Mouse (Mus musculus) macrophage (primary cell): Measurements from ENCODE around the gene Arhgef28. TPM values are rescaled to one million over a fixed set of nuclear protein-coding genes. Genes with fewer than 3 reads are reported as not detected.

Experiments used
- H3K27ac ChIP-seq: fragments of 350-480 bp; formaldehyde crosslinking; 2 replicates; pipeline ENCODE4 v1.9.0; 2021
- H3K36me3 ChIP-seq: fragments of 350-480 bp; formaldehyde crosslinking; 2 replicates; pipeline ENCODE4 v1.9.0; 2021; ENCODE audit errors: inconsistent target
- H3K4me3 ChIP-seq: fragments of 350-480 bp; formaldehyde crosslinking; 2 replicates; pipeline ENCODE4 v1.9.0; 2021; ENCODE audit errors: inconsistent target
- H3K79me2 ChIP-seq: fragments of 350-480 bp; formaldehyde crosslinking; 2 replicates; pipeline ENCODE4 v1.9.0; 2021; ENCODE audit errors: inconsistent target
- WGBS: methylation state at CpG from one replicate; pipeline ENCODE4 v1.1.7; 2026; ENCODE audit warnings: inconsistent platforms; ENCODE audit not compliant: missing documents; 5-methylcytosine and 5-hydroxymethylcytosine counted together
- polyA plus RNA-seq: library from polyadenylated mRNA; stranded (reverse); fragments of 250-400 nt; gene quantifications from 3 replicates; pipeline ENCODE4 v1.2.4, GENCODE M21; 2018; ENCODE audit warnings: inconsistent platforms

Gene Arhgef28
- polyA plus RNA-seq, 1 experiment from 2014 or later, result not detected

DNA sequence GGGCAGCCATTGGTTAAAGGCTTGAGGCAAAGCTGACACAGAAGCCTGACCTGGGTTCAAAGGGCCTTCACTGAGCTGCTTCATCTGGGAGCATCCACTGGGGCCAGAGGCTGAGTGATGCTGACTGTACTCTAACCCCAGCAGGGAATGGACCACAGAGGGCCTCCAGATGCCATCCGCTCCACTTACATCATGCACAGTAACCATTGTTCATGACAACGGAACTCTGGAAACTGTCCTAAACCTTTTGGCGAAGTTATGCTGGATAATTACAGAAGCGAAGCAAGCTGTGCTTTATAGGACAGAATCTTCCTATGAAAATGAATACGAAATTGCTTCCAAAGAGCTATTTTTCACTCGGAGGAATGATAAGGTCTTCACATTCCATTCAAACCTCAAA, 219.5 kb downstream of the Arhgef28 start:
- H3K27ac ChIP-seq, result no peak overlapping the region
- 96% methylated on average over 6 of the region's 6 CpGs for WGBS

DNA sequence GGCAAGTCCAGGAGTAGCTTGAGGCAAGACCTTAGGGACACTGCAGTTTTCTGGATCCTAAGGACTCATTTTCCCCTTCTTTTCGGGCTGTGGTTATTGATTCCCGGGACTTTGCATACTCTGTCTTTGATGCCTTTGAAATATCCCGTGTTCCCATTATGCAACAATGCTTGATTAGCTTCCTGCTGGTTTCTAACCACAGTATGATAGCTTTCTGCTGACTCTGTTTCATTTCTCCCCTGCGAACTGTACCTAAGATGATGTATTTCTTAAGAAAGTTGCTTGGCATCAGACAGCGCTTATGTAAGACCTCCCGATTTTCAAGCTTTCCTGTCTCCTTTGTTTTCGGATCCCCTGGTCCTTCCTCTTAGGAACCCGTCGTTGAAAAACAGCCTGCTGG, 229.1 kb downstream of the Arhgef28 start:
- Histone ChIP-seq H3K4me3 (no peak overlapping the region), H3K36me3 (no peaks in the 10 kb centered on the region), H3K79me2 (no peaks in the 10 kb centered on the region), H3K27ac (no peak overlapping the region)
- 15% methylated on average over 9 of the region's 9 CpGs for WGBS

More for the DNA sequence above, 219.5 kb downstream of the Arhgef28 start:
- H3K4me3 ChIP-seq, result no peak overlapping the region
- no peaks in the 10 kb centered on the region for H3K79me2 ChIP-seq
- H3K36me3 ChIP-seq, result no peaks in the 10 kb centered on the region

DNA sequence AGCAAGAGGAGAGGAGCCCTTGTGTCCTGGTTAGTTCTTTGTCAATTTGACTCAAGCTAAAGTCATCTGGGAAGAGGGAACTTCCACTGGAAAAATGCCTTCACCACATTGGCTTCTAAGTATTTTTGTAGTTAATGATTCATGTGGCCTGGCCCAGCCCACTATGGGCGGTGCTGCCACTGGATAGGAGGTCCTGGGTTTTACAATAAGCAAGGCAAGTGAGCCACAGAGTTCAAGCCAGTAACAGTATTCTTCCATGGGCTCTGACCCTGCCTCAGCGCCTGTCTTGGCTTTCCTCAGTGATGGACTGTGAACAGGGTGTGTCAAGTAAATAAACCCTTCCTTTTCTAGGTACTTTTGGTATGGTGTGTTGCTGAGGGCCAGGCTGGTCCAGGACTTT, 229.6 kb downstream of the Arhgef28 start:
- WGBS, result 86% methylated on average over 2 of the region's 2 CpGs
- Histone ChIP-seq H3K4me3 (no peak overlapping the region), H3K36me3 (no peaks in the 10 kb centered on the region), H3K27ac (no peak overlapping the region), H3K79me2 (no peaks in the 10 kb centered on the region)

DNA sequence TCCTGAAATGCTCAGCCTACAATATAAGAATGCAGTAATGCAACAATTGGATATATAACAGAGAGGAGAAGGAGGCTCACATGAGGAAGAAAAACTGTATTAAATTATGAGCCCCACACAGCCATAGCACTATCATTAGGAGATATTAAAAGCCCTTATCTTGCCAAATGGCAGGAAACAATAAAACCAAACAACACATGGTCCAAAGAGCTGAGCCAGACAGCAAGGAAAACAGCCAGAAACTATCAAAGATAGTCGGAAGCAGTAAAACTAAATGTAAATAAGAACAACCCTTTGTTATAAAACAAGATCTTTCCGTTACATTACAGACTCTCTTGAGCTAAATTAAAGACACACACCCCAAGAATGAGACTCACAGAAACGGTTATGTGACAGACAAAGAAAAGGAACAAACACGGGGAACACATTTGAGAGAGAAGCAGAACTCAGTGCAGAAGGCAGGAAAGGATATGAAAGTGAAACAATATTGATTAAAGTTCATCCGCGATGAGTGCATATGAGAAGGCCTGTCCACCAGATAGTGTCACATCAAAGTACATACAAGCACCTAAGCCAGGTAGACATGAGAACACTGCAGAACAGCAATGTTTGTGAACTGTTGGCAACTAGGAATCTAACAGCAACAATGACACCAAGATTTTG, 231.6 kb downstream of the Arhgef28 start:
- Histone ChIP-seq H3K36me3 (no peaks in the 10 kb centered on the region), H3K27ac (no peak overlapping the region), H3K79me2 (no peaks in the 10 kb centered on the region), H3K4me3 (no peak overlapping the region)
- 4% methylated on average over 6 of the region's 6 CpGs for WGBS

DNA sequence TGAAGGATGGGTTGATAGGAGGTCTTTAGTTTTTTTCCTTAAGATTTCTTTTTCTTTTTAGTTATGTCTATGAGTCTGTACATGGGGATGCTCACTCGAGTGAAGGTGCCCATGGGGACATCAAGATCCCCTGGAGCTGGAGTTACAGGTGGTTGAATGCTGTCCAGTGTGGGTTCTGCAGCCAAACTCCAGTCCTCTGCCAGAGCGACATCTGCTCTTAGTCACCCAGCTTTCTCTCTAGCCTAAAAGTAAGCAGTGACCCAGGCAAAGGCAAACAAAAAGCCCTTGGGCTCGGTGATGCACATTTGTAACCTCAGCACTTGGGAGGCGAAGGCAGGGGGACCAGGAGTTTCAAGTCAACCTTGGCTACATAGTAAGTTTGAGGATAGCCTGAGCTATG, 232.3 kb downstream of the Arhgef28 start:
- H3K79me2 ChIP-seq, result no peaks in the 10 kb centered on the region
- WGBS, result 98% methylated on average over 4 of the region's 4 CpGs
- H3K36me3 ChIP-seq, result no peaks in the 10 kb centered on the region
- no peak overlapping the region for H3K27ac ChIP-seq
- H3K4me3 ChIP-seq, result no peak overlapping the region

DNA sequence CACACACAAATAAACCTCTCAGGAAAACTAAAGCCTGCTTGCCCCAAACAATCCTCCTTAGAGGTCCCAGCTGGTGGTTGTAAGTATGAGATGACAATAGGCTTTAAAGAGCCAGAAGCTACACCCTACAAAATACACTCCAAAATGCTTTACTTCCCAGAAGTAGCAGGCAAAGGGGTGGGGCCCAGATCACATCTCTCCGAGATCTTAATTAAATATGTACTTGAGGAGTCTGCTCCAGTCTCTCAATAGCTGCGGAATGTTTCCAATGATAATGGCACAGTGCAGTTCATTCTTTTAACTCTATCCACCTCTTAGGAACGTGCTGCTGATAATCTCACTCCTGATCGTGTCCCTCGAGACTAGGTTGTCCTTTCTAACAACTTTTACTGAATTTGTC, 240.2 kb downstream of the Arhgef28 start:
- Histone ChIP-seq H3K4me3 (no peak overlapping the region), H3K36me3 (no peaks in the 10 kb centered on the region)
- 96% methylated on average over 5 of the region's 5 CpGs for WGBS

DNA sequence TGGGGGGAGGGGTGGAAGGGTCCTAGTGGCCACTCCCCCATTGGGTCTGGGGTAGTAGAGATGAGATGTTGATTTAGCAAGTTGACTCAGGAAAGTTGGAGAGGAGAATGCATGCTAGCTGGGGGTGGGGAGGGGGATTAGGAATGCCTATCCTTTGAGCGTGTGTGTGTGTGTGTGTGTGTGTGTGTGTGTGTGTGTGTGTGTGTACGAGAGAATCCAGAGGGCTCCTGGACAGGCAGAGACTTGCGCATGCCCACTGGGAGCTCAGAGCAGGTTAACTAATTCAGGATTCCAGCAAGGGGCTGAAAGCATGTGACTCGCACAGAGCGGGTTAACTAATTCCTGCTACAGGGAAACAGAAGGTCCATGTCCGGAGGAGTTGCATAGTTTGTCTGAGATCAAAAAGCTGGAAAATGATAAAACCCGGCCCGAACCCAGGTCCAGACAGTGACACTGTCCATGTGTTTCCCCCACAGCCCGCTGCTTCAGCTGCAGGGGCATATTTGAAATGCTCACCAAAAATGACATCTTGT, 241.3 kb downstream of the Arhgef28 start:
- WGBS, result 88% methylated on average over 9 of the region's 9 CpGs
- Histone ChIP-seq H3K36me3 (no peaks in the 10 kb centered on the region), H3K4me3 (no peak overlapping the region), H3K79me2 (no peaks in the 10 kb centered on the region), H3K27ac (no peak overlapping the region)

More for the DNA sequence above, 240.2 kb downstream of the Arhgef28 start:
- Histone ChIP-seq H3K27ac (no peak overlapping the region), H3K79me2 (no peaks in the 10 kb centered on the region)

DNA sequence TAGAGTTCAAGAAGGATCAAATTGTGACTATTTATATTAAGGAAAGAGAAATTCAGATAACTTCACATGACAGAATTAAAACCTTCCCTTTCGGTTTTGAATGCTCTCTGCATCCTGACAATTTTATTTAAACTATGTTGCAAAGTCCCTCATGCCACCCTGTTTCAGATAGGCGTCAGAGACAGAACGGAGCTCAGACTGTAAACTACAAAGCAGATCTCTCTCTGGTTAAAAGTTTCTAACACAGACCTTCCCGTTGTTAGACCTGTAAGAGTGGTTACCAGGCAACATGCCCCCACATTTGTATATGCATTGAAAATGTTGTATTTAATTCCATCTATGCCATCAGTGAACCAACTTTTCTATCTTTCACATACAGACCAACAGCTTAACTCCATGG, 246.1 kb downstream of the Arhgef28 start:
- H3K36me3 ChIP-seq, result no peaks in the 10 kb centered on the region
- 96% methylated on average over 3 of the region's 4 CpGs for WGBS

DNA sequence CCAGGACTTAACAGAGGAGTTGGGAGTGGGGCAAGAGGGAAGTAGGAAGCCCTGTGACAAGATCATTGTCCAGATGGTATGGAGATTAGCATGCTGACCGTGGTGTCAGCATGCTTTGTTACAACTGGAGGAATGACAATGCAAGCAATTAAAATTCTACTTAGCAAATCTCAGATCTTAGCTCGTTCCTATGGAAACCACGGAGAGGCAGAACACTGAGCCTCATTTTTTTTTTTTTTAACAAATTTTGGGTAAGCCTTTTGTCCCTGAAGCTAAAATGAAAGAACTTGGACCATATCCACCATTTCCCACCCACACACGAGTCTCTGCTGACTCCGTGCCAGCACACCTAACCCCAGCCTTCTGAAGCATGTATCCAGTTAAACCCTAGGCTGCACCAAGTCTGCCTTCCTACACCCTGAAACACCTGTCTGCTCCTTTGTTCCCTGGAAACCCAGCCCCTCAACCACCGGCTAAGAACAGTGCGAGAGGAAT, 246.8 kb downstream of the Arhgef28 start:
- H3K36me3 ChIP-seq, result no peaks in the 10 kb centered on the region
- 49% methylated on average over 7 of the region's 7 CpGs for WGBS

More for the DNA sequence above, 246.1 kb downstream of the Arhgef28 start:
- Histone ChIP-seq H3K4me3 (no peak overlapping the region), H3K27ac (no peak overlapping the region), H3K79me2 (no peaks in the 10 kb centered on the region)

DNA sequence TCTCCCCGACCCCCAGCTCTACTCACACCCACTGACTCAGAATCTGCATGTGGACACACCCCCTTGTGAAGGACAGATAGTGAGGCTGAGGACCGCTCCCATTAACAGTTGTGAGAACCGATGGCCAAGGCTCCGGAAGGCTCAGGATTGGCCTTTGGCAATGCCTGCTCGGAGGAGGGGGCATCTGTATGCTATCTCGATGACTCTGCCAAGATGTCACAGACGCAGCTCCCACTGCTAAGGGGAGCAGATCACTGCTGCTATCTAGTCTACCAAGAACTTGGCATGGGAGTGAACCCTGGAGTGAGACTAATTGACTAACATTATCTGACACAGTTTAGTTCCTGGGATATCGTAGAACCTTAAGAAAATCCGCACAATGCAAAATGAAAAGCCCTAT, 250.5 kb downstream of the Arhgef28 start:
- WGBS, result 93% methylated on average over 9 of the region's 9 CpGs

More for the DNA sequence above, 246.8 kb downstream of the Arhgef28 start:
- no peak overlapping the region for H3K27ac ChIP-seq
- no peak overlapping the region for H3K4me3 ChIP-seq
- no peaks in the 10 kb centered on the region for H3K79me2 ChIP-seq

DNA sequence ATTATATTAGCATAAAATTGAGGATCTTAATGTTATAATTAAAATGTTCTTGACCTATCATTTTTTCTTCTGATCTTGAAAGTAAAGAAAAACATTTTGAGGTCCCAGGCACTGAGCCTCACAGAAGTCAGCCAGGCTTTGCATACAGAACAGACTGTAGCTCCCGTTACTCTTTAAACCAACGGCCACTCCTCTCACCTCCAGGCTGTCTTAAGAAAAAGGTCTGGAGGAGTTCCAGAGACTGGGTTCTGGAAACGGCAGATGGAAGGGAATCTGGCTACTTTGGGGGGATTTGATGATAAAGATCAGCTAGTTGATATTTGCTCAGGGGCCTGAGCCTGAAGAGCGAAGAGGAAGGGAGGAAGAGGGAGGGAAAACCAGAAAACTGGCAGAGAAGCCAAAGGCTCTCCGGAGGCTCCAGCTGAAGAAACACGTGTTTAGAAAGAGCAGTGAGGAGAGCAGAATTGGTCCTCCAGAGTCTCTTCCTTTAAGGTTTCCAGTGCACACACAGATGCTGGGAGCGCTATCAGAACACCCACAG, 251.2 kb downstream of the Arhgef28 start:
- WGBS, result 74% methylated on average over 7 of the region's 7 CpGs
- Histone ChIP-seq H3K4me3 (no peak overlapping the region), H3K36me3 (no peaks in the 10 kb centered on the region), H3K27ac (no peak overlapping the region), H3K79me2 (no peaks in the 10 kb centered on the region)

More for the DNA sequence above, 250.5 kb downstream of the Arhgef28 start:
- Histone ChIP-seq H3K27ac (no peak overlapping the region), H3K4me3 (no peak overlapping the region), H3K36me3 (no peaks in the 10 kb centered on the region), H3K79me2 (no peaks in the 10 kb centered on the region)

DNA sequence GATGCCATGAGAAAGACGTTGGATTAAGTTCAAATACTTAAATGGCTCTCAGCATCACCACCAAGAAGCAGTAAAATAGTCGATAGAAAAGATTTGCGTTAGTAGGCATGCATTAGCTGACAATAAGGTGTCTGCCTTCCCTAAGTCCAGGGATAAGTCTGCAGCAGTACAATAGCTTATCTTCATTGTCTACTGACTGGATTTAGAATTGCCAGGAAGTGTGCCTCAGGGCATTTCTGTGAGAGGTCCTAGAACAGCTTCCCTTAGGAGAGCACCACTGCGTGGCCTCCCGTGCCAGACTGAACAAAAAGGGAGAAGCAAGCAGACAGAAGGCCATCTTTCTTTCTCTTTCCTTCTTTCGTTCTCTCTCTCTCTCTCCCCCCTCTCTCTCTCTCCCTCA, 252.2 kb downstream of the Arhgef28 start:
- no peak overlapping the region for H3K27ac ChIP-seq
- WGBS, result 83% methylated on average over 5 of the region's 6 CpGs
- H3K36me3 ChIP-seq, result no peaks in the 10 kb centered on the region
- no peaks in the 10 kb centered on the region for H3K79me2 ChIP-seq
- H3K4me3 ChIP-seq, result no peak overlapping the region

DNA sequence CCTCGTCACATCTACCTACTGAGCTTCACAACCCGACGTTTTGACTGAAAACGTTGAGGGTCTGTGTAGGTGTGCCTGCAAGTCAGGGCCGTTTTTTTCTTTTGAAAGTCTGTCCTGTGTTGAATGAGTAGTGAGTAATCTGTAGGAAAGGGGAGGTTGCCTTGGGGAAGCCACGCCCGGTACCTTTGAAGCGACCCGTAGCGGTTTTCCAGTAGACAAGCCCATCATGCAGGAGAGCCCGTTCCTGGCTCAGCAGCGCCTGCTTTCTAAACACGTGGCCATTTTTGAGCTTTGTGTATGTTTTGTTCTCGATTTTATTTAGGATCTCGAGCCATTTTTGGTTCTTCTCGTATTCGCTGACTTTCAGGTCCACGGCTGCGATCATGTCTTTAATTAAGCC, 252.7 kb downstream of the Arhgef28 start:
- H3K36me3 ChIP-seq, result no peaks in the 10 kb centered on the region
- H3K79me2 ChIP-seq, result no peaks in the 10 kb centered on the region
- H3K27ac ChIP-seq, result no peak overlapping the region
- WGBS, result 93% methylated on average over 19 of the region's 19 CpGs
- no peak overlapping the region for H3K4me3 ChIP-seq

DNA sequence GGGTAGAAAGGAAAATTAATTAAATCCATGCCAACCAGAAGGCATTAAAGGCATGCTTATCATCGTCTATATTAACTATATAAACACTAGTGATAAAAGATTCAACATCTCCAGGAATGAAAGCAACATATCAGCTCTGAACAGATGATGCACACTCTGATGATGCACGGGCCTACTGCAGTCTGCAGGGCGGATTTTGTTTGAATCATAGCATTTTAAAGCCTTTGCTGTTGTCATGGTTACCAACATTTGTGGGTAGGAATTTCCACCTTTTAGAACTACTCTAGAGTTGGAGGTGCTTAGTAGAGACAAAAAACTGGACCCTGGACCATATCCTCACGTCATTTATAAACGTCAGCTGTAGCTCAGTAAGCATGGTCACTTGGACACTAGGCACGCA, 257.4 kb downstream of the Arhgef28 start:
- no peak overlapping the region for H3K4me3 ChIP-seq
- no peaks in the 10 kb centered on the region for H3K79me2 ChIP-seq
- WGBS, result 91% methylated on average over 6 of the region's 6 CpGs
- H3K27ac ChIP-seq, result no peak overlapping the region
- no peaks in the 10 kb centered on the region for H3K36me3 ChIP-seq

DNA sequence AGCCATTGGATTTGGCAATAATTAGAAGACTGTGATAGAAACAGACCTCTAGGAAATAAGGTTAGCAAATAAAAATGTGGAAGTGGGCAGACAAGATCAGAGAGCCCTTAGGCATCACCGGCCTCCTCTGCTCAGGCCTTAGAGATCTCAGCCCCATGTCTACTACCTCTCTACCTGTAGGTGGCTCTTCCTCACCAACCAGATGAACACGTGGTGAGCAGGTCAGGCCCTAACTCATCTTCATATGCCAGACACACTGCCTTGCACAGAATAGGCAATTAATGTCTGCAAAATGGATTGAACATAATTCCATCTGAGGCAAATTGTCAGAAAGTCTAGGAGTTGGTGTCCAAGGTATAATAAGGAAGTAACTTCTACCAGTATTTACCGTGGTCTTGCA, 258.6 kb downstream of the Arhgef28 start:
- Histone ChIP-seq H3K27ac (no peak overlapping the region), H3K4me3 (no peak overlapping the region), H3K36me3 (no peaks in the 10 kb centered on the region), H3K79me2 (no peaks in the 10 kb centered on the region)
- 38% methylated on average over 3 of the region's 3 CpGs for WGBS
